Mouse (Mus musculus) neural tube, embryonic 11.5 days (tissue): ENCODE data around the gene Hcrt. TPM values are rescaled to one million over a fixed set of nuclear protein-coding genes. Genes with fewer than 3 reads are reported as not detected.

Experiments
- ATAC-seq: fragments of 200-750 bp; cut with Nextera tagmentation; 2 replicates; pipeline ENCODE4 v1.8.0; 2017; ENCODE audit warnings: moderate number of reproducible peaks, mild to moderate bottlenecking, moderate TSS enrichment, moderate library complexity; ENCODE audit not compliant: insufficient read depth, low FRiP score, low TSS enrichment
- DNase-seq: peaks from one replicate; pipeline ENCODE4 v3.0.0-alpha.2; 2015; ENCODE audit warnings: low spot score
- H3K27ac ChIP-seq: fragments of 300-500 bp; sonication (generic); 2 replicates; pipeline ENCODE4 v1.5.1; 2014; ENCODE audit warnings: low read depth, mild to moderate bottlenecking, low read length
- H3K27me3 ChIP-seq: fragments of 300-500 bp; sonication (generic); 2 replicates; pipeline ENCODE4 v1.6.1; 2014; ENCODE audit warnings: mild to moderate bottlenecking, low read length, mixed read lengths; ENCODE audit not compliant: control insufficient read depth, insufficient read depth
- H3K36me3 ChIP-seq: fragments of 300-500 bp; sonication (generic); 2 replicates; pipeline ENCODE4 v1.6.1; 2014; ENCODE audit warnings: mild to moderate bottlenecking, low read length, moderate library complexity, mixed read lengths; ENCODE audit not compliant: control insufficient read depth, insufficient read depth
- H3K4me1 ChIP-seq: fragments of 300-500 bp; sonication (generic); 2 replicates; pipeline ENCODE4 v1.6.1; 2014; ENCODE audit warnings: low read length, mixed read lengths; ENCODE audit not compliant: control insufficient read depth, insufficient read depth
- H3K4me2 ChIP-seq: fragments of 300-500 bp; sonication (generic); 2 replicates; pipeline ENCODE4 v1.6.1; 2014; ENCODE audit warnings: low read depth, mild to moderate bottlenecking, moderate library complexity
- H3K4me3 ChIP-seq: fragments of 300-500 bp; sonication (generic); 2 replicates; pipeline ENCODE4 v1.5.1; 2014; ENCODE audit warnings: low read depth, low read length
- H3K9ac ChIP-seq: fragments of 300-500 bp; sonication (generic); 2 replicates; pipeline ENCODE4 v1.6.1; 2014; ENCODE audit warnings: mild to moderate bottlenecking, low read length
- H3K9me3 ChIP-seq: fragments of 300-500 bp; sonication (generic); 2 replicates; pipeline ENCODE4 v1.6.1; 2016; ENCODE audit warnings: low read length; ENCODE audit not compliant: control insufficient read depth
- WGBS: fragments of 180-500 bp; shearing (Covaris S2); extraction: QIAGEN DNeasy Blood & Tissue Kit; methylation state at CpG from one replicate; pipeline ENCODE4 v1.1.7; 2014; 5-methylcytosine and 5-hydroxymethylcytosine counted together
- polyA plus RNA-seq: library from polyadenylated mRNA; unstranded; fragments of >200 nt; fragmentation: Nextera tagmentation; extraction: Ambion mirVana; gene quantifications from 2 replicates; pipeline ENCODE4 v1.2.1, GENCODE M21; 2014

Gene Hcrt
- polyA plus RNA-seq, 1 experiment from 2014 or later, result not detected

DNA sequence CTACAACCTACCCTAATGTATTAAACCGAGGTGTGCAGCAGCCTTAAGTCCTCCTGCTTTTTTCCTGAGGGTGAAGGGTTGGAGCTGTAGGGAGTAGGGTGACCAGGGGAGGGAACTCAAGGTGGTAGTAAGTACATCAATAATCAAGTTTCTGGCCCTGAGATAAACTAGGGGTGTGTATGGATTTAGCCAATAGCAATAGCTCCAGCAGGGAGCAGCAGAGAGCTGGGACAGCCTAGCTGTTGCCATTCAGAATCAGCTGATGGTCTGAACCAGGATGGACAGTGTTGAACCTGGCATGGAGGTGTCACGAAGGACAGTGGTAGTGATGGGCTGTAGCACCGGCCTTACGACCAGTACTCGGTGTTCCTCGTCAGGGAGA is 48.2 kb downstream of the Hcrt start:
- Histone ChIP-seq H3K27ac (no peak overlapping the region), H3K4me1 (peaks cover 18% of the 10 kb centered on the region), H3K4me2 (peak overlapping the region; percentile 39; the same call in 1 of the 2 replicates), H3K27me3 (no peaks in the 10 kb centered on the region), H3K9ac (0 out of 2 replicates have a peak overlapping the region, but pooled peaks have one; percentile 41), H3K9me3 (no peaks in the 10 kb centered on the region), H3K36me3 (peaks cover 3% of the 10 kb centered on the region), H3K4me3 (no peak overlapping the region)
- DNase-seq, result peak; percentile 78
- WGBS, result 49% methylated on average over 6 of the region's 6 CpGs
- no peak for ATAC-seq

- WGBS, result 5% methylated on average over 38 of the region's 38 CpGs
- peaks cover 6% of the 10 kb centered on the region for H3K36me3 ChIP-seq
Measured at GRCm38 (mm10) chr11:100713735-100714533, 48.8 kb downstream of the Hcrt start, which contains the start of gene Hspb9. TSS of gene Hspb9 (plus strand) at chr11:100713850.

GRCm38 (mm10) chr11:100713174-100713573 is 49.6 kb downstream of the Hcrt start:
- DNase-seq, result no peak
- Histone ChIP-seq H3K4me1 (peaks cover 18% of the 10 kb centered on the region), H3K27ac (peak overlapping the region; percentile 34; the same call in 1 of the 2 replicates), H3K9ac (peak overlapping the region; percentile 41; the same call in 1 of the 2 replicates), H3K36me3 (peaks cover 8% of the 10 kb centered on the region), H3K27me3 (no peaks in the 10 kb centered on the region), H3K4me2 (peak overlapping the region; percentile 39), H3K9me3 (no peaks in the 10 kb centered on the region), H3K4me3 (no peak overlapping the region)
- 61% methylated on average over 4 of the region's 4 CpGs for WGBS
- no peak for ATAC-seq

More at GRCm38 (mm10) chr11:100713735-100714533, 48.8 kb downstream of the Hcrt start, which contains the start of gene Hspb9:
- Histone ChIP-seq H3K9me3 (no peaks in the 10 kb centered on the region), H3K4me3 (peak within 1 kb of the TSS; percentile 12; the same call in 1 of the 2 replicates), H3K27me3 (no peaks in the 10 kb centered on the region), H3K27ac (peak within 1 kb of the TSS; percentile 34; the same call in 1 of the 2 replicates), H3K4me1 (peaks cover 18% of the 10 kb centered on the region), H3K4me2 (peak within 1 kb of the TSS; percentile 39), H3K9ac (peak within 1 kb of the TSS; percentile 41)
- ATAC-seq (no peak), DNase-seq (peak; percentile 66)

DNA sequence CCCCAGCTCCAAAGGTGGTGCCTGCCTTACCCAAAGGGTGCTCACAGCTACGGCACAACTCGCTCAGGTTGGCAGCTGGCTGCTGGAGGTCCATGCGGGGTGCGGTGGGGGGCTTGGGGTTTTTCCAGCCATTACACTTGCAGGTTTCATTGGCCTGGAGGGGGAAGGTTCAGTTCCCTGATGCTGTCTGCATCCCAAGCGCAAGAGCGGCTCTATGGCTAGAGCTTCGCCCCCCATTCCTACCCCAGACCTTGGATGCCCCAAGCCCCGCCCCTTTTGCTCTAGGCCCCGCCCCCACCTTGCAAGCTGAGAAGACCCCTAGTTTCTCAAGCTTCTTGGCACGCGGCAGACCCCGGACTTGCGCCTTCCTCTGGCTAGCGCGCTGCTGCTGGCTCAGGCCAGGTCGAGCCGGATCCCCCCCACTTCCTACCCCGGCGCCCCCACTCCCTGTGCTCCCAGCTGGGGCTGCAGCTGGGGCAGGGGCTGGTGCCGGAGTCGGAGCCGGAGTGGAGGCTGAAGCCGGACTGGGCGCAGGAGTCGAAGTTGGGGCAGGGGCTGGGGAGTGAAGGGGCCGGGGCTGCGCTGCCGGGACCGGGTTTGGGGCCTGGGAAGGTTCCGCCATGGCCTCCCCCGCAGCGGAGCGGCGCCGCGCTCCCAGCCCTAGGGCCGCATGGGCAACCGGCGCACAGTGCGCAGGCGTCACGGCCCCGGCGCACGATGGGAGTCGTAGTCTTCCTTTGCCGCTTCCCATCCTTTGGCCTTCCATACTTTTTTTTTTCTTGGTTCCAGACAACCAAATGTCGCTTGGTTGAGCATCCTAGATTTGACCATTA is 50.7 kb downstream of the Hcrt start, which contains the start of gene Kat2a:
Gene Kat2a (minus strand): TSS at position 683 of the 833 bp plus-strand sequence.
- Histone ChIP-seq H3K4me1 (peaks cover 18% of the 10 kb centered on the region), H3K36me3 (peaks cover 10% of the 10 kb centered on the region), H3K27me3 (no peaks in the 10 kb centered on the region), H3K4me2 (peak within 1 kb of the TSS; percentile 90), H3K9ac (peak within 1 kb of the TSS; percentile 98), H3K27ac (peak within 1 kb of the TSS; percentile 75), H3K4me3 (peak within 1 kb of the TSS; percentile 95), H3K9me3 (no peaks in the 10 kb centered on the region)
- WGBS, result 2% methylated on average over 46 of the region's 48 CpGs
- ATAC-seq (peak; percentile 82), DNase-seq (peak; percentile 91)

Other genes with a start within 250 kb of the Hcrt start
- gene Acly, start 234.9 kb downstream of the Hcrt start, polyA plus RNA-seq, result 330 and 394 TPM in 2 replicates
- gene Ttc25, start 217.3 kb downstream of the Hcrt start, polyA plus RNA-seq, result 1.0 and 1.4 TPM in 2 replicates
- gene Cnp, start 188.0 kb downstream of the Hcrt start, polyA plus RNA-seq, result 26.1 and 28.0 TPM in 2 replicates
- gene Nkiras2, start 143.7 kb downstream of the Hcrt start, polyA plus RNA-seq, result 112 and 115 TPM in 2 replicates
- 77.0 and 81.1 TPM in 2 replicates for gene Dnajc7, start 142.8 kb downstream of the Hcrt start, polyA plus RNA-seq
- gene Zfp385c, start 70.5 kb downstream of the Hcrt start, polyA plus RNA-seq, result 0.32 TPM in 1 of 2 replicates, not detected in the other
- gene Dhx58, start 58.7 kb downstream of the Hcrt start, polyA plus RNA-seq, result 1.4 and 1.9 TPM in 2 replicates
- gene Kat2a, start 50.5 kb downstream of the Hcrt start, polyA plus RNA-seq, result 61.3 and 66.4 TPM in 2 replicates
- gene Hspb9, start 49.1 kb downstream of the Hcrt start, polyA plus RNA-seq, result not detected in 2 replicates
- 58.8 and 63.3 TPM in 2 replicates for gene Rab5c, start 24.7 kb downstream of the Hcrt start, polyA plus RNA-seq
- 2.2 and 2.4 TPM in 2 replicates for gene Kcnh4, start 3.0 kb downstream of the Hcrt start, polyA plus RNA-seq
- gene Ghdc, start 8.0 kb upstream of the Hcrt start, polyA plus RNA-seq, result 2.2 and 2.4 TPM in 2 replicates
- gene Stat5b, start 87.8 kb upstream of the Hcrt start, polyA plus RNA-seq, result 18.3 and 20.2 TPM in 2 replicates
- gene Stat5a, start 96.4 kb upstream of the Hcrt start, polyA plus RNA-seq, result 1.3 and 1.9 TPM in 2 replicates
- 34.7 and 42.1 TPM in 2 replicates for gene Stat3, start 176.6 kb upstream of the Hcrt start, polyA plus RNA-seq
- gene Cavin1, start 208.0 kb upstream of the Hcrt start, polyA plus RNA-seq, result 11.4 and 12.3 TPM in 2 replicates
- gene Atp6v0a1, start 246.5 kb upstream of the Hcrt start, polyA plus RNA-seq, result 50.2 and 54.1 TPM in 2 replicates